Mouse (Mus musculus): ENCODE results near the gene Mpeg1.

DNA sequence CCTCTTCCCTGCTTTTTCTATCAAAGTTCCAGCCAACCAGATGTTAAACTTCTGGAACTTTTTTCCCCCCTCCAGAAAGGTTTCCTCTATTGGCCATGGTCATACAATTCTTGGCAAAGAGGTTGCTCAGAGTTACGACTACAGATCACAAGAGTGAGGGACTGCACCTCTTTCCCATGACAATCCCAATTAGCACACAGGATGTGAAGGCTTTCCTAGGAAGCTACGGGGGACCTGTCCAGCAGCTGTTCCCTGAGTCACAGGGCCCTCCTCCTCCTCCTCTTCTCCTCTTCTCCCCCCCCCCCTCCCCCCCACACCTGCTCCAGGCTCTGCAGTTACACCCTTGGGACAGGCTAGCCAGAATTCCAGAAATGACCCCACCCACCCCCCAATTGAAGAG is 38.9 kb downstream of the Mpeg1 start:
- TF ChIP-seq CTCF (IDR thresholded peaks at IDR 0.05; ENCODE audit: low read depth, low read length) (no peak), POLR2A (IDR thresholded peaks at IDR 0.05; ENCODE audit: insufficient read depth, low read length) (no peak), EP300 (IDR thresholded peaks at IDR 0.05; ENCODE audit: insufficient read depth, low read depth, low read length) (no peak)
